Mouse (Mus musculus): ENCODE data around the gene Xlr. TPM values are rescaled to one million over a fixed set of nuclear protein-coding genes. Genes with fewer than 3 reads are reported as not detected.
"Not testable (repeated sequence)": the region's sequence is repeated elsewhere in the genome, so short reads cannot be mapped to it uniquely, and the experiment has no call there.

Xlr gene
- 0.77 and 1.5 TPM in 2 replicates for total RNA-seq (2014; rRNA removed)
- 2.9 and 4.8 TPM in 2 replicates for polyA plus RNA-seq (2015; fragmentation: Nextera tagmentation; extraction: Ambion mirVana)

- H3K4me2 ChIP-seq (ENCODE audit: low read depth, low read length, poor library complexity, severe bottlenecking); ATAC-seq (ENCODE audit: low FRiP score); H3K27ac ChIP-seq (ENCODE audit: low read depth, low read length); H3K4me3 ChIP-seq (ENCODE audit: low read depth, low read length); H3K36me3 ChIP-seq (ENCODE audit: insufficient read depth, low read length); DNase-seq (ENCODE audit: low spot score); H3K9ac ChIP-seq (replicated peaks; ENCODE audit: low read length, poor library complexity, severe bottlenecking); H3K27me3 ChIP-seq (ENCODE audit: insufficient read depth, low read length); H3K4me1 ChIP-seq (ENCODE audit: insufficient read depth, low read length); H3K9me3 ChIP-seq (ENCODE audit: low read length): not testable (repeated sequence)
- WGBS: 80% methylated on average over 10 of the region's 11 CpGs
Observed at GRCm38 (mm10) chrX:53797519-53797918, at the start of gene Xlr. Gene Xlr, minus strand, starts transcription at chrX:53797706.

GRCm38 (mm10) chrX:53799074-53799473 is 1.6 kb upstream of the Xlr start:
- no peaks in the 10 kb centered on the region for H3K36me3 ChIP-seq (ENCODE audit: insufficient read depth, low read length)
- peak; percentile 45 for DNase-seq (ENCODE audit: low spot score)
- H3K9ac ChIP-seq (replicated peaks; ENCODE audit: low read length, poor library complexity, severe bottlenecking): no peak overlapping the region
- TF ChIP-seq CTCF (IDR thresholded peaks at IDR 0.05): peak; percentile 64
- H3K9me3 ChIP-seq (ENCODE audit: low read length): no peaks in the 10 kb centered on the region
- H3K4me3 ChIP-seq (ENCODE audit: low read depth, low read length): no peak overlapping the region
- no peaks in the 10 kb centered on the region for H3K4me1 ChIP-seq (ENCODE audit: insufficient read depth, low read length)
- no peak overlapping the region for H3K27ac ChIP-seq (ENCODE audit: low read depth, low read length)
- 31% methylated on average over 3 of the region's 3 CpGs for WGBS
- no peak overlapping the region for H3K4me2 ChIP-seq (ENCODE audit: low read depth, low read length, poor library complexity, severe bottlenecking)
- H3K27me3 ChIP-seq (ENCODE audit: insufficient read depth, low read length): no peaks in the 10 kb centered on the region
- no peak for ATAC-seq (ENCODE audit: low FRiP score)

- DNase-seq (ENCODE audit: low spot score): no peak
- H3K9ac ChIP-seq (replicated peaks; ENCODE audit: low read length, poor library complexity, severe bottlenecking): no peak within 1 kb of the TSS
- H3K4me1 ChIP-seq (ENCODE audit: insufficient read depth, low read length): no peaks in the 10 kb centered on the region
- TF ChIP-seq CTCF (IDR thresholded peaks at IDR 0.05): no peak
- H3K4me2 ChIP-seq (ENCODE audit: low read depth, low read length, poor library complexity, severe bottlenecking): no peak within 1 kb of the TSS
- 93% methylated on average over 12 of the region's 12 CpGs for WGBS
- no peak for ATAC-seq (ENCODE audit: low FRiP score)
- H3K36me3 ChIP-seq (ENCODE audit: insufficient read depth, low read length): no peaks in the 10 kb centered on the region
- H3K9me3 ChIP-seq (ENCODE audit: low read length): no peaks in the 10 kb centered on the region
- H3K4me3 ChIP-seq (ENCODE audit: low read depth, low read length): no peak within 1 kb of the TSS
- no peaks in the 10 kb centered on the region for H3K27me3 ChIP-seq (ENCODE audit: insufficient read depth, low read length)
- H3K27ac ChIP-seq (ENCODE audit: low read depth, low read length): no peak within 1 kb of the TSS
Observed at GRCm38 (mm10) chrX:53776276-53776675, 21.2 kb downstream of the Xlr start, which contains the start of gene Zfp36l3. Gene Zfp36l3, minus strand, starts transcription at chrX:53776394.

GRCm38 (mm10) chrX:53757736-53758135 is 39.8 kb downstream of the Xlr start, which contains the start of gene 1700013H16Rik:
Gene 1700013H16Rik, minus strand, starts transcription at chrX:53757831.
- no peaks in the 10 kb centered on the region for H3K27me3 ChIP-seq (ENCODE audit: insufficient read depth, low read length)
- no peaks in the 10 kb centered on the region for H3K4me1 ChIP-seq (ENCODE audit: insufficient read depth, low read length)
- 91% methylated on average over 16 of the region's 16 CpGs for WGBS
- no peak for DNase-seq (ENCODE audit: low spot score)
- TF ChIP-seq CTCF (IDR thresholded peaks at IDR 0.05): no peak
- no peak within 1 kb of the TSS for H3K4me3 ChIP-seq (ENCODE audit: low read depth, low read length)
- no peak for ATAC-seq (ENCODE audit: low FRiP score)
- peaks cover 5% of the 10 kb centered on the region; the same call in 1 of the 2 replicates for H3K9me3 ChIP-seq (ENCODE audit: low read length)
- H3K9ac ChIP-seq (replicated peaks; ENCODE audit: low read length, poor library complexity, severe bottlenecking): no peak within 1 kb of the TSS
- H3K27ac ChIP-seq (ENCODE audit: low read depth, low read length): no peak within 1 kb of the TSS
- H3K4me2 ChIP-seq (ENCODE audit: low read depth, low read length, poor library complexity, severe bottlenecking): no peak within 1 kb of the TSS
- no peaks in the 10 kb centered on the region for H3K36me3 ChIP-seq (ENCODE audit: insufficient read depth, low read length)

- TF ChIP-seq CTCF (IDR thresholded peaks at IDR 0.05): no peak
- no peak for ATAC-seq (ENCODE audit: low FRiP score)
- no peaks in the 10 kb centered on the region for H3K27me3 ChIP-seq (ENCODE audit: insufficient read depth, low read length)
- H3K36me3 ChIP-seq (ENCODE audit: insufficient read depth, low read length): no peaks in the 10 kb centered on the region
- no peaks in the 10 kb centered on the region for H3K4me1 ChIP-seq (ENCODE audit: insufficient read depth, low read length)
- no peak overlapping the region for H3K4me2 ChIP-seq (ENCODE audit: low read depth, low read length, poor library complexity, severe bottlenecking)
- H3K9ac ChIP-seq (replicated peaks; ENCODE audit: low read length, poor library complexity, severe bottlenecking): no peak overlapping the region
- H3K9me3 ChIP-seq (ENCODE audit: low read length): peaks cover 5% of the 10 kb centered on the region; the same call in 1 of the 2 replicates
- no peak overlapping the region for H3K4me3 ChIP-seq (ENCODE audit: low read depth, low read length)
- no peak overlapping the region for H3K27ac ChIP-seq (ENCODE audit: low read depth, low read length)
- no peak for DNase-seq (ENCODE audit: low spot score)
- 71% methylated on average over 1 of the region's 1 CpGs for WGBS
Observed at GRCm38 (mm10) chrX:53752851-53753250, 44.7 kb downstream of the Xlr start.

- 86% methylated on average over 2 of the region's 2 CpGs for WGBS
- TF ChIP-seq CTCF (IDR thresholded peaks at IDR 0.05): no peak
- Histone ChIP-seq H3K4me2 (ENCODE audit: low read depth, low read length, poor library complexity, severe bottlenecking) (no peak overlapping the region), H3K36me3 (ENCODE audit: insufficient read depth, low read length) (no peaks in the 10 kb centered on the region), H3K9me3 (ENCODE audit: low read length) (no peaks in the 10 kb centered on the region), H3K9ac (replicated peaks; ENCODE audit: low read length, poor library complexity, severe bottlenecking) (no peak overlapping the region), H3K27me3 (ENCODE audit: insufficient read depth, low read length) (no peaks in the 10 kb centered on the region), H3K27ac (ENCODE audit: low read depth, low read length) (no peak overlapping the region), H3K4me1 (ENCODE audit: insufficient read depth, low read length) (no peaks in the 10 kb centered on the region), H3K4me3 (ENCODE audit: low read depth, low read length) (no peak overlapping the region)
- DNase-seq (ENCODE audit: low spot score) (no peak), ATAC-seq (ENCODE audit: low FRiP score) (no peak)
Observed at GRCm38 (mm10) chrX:53728967-53729366, 68.5 kb downstream of the Xlr start.

Other genes starting within 250 kb of the Xlr start
- gene Rtl8c, start 189.7 kb downstream of the Xlr start, total RNA-seq (2014; rRNA removed): 83.2 and 132 TPM in 2 replicates
- 251 and 255 TPM in 2 replicates for gene Rtl8c, start 189.7 kb downstream of the Xlr start, polyA plus RNA-seq (2015; fragmentation: Nextera tagmentation; extraction: Ambion mirVana)
- not detected in 2 replicates for gene Gm14597, start 188.7 kb downstream of the Xlr start, total RNA-seq (2014; rRNA removed)
- not detected in 2 replicates for gene Gm14597, start 188.7 kb downstream of the Xlr start, polyA plus RNA-seq (2015; fragmentation: Nextera tagmentation; extraction: Ambion mirVana)
- 222 and 307 TPM in 2 replicates for gene Rtl8a, start 154.0 kb downstream of the Xlr start, total RNA-seq (2014; rRNA removed)
- gene Rtl8a, start 154.0 kb downstream of the Xlr start, polyA plus RNA-seq (2015; fragmentation: Nextera tagmentation; extraction: Ambion mirVana): 313 and 323 TPM in 2 replicates
- 323 and 356 TPM in 2 replicates for gene Rtl8b, start 127.3 kb downstream of the Xlr start, total RNA-seq (2014; rRNA removed)
- gene Rtl8b, start 127.3 kb downstream of the Xlr start, polyA plus RNA-seq (2015; fragmentation: Nextera tagmentation; extraction: Ambion mirVana): 268 and 275 TPM in 2 replicates
- gene 4930502E18Rik, start 72.9 kb downstream of the Xlr start, total RNA-seq (2014; rRNA removed): 0.38 TPM in 1 of 2 replicates, not detected in the other
- 0.45 and 0.49 TPM in 2 replicates for gene 4930502E18Rik, start 72.9 kb downstream of the Xlr start, polyA plus RNA-seq (2015; fragmentation: Nextera tagmentation; extraction: Ambion mirVana)
- not detected in 2 replicates for gene 1700013H16Rik, start 39.9 kb downstream of the Xlr start, total RNA-seq (2014; rRNA removed)
- not detected in 2 replicates for gene 1700013H16Rik, start 39.9 kb downstream of the Xlr start, polyA plus RNA-seq (2015; fragmentation: Nextera tagmentation; extraction: Ambion mirVana)
- gene Zfp36l3, start 21.3 kb downstream of the Xlr start, total RNA-seq (2014; rRNA removed): not detected in 2 replicates
- not detected in 2 replicates for gene Zfp36l3, start 21.3 kb downstream of the Xlr start, polyA plus RNA-seq (2015; fragmentation: Nextera tagmentation; extraction: Ambion mirVana)

Data from midbrain, postnatal 0 days (tissue).